Mouse (Mus musculus): ENCODE results near the gene Clec12a. TPM values are rescaled to one million over a fixed set of nuclear protein-coding genes. Genes with fewer than 3 reads are reported as not detected.

Clec12a gene
- polyA plus RNA-seq, 1 experiment = 0.14 TPM

- TF ChIP-seq POLR2A (IDR thresholded peaks at IDR 0.05; ENCODE audit: borderline replicate concordance, extremely low read depth, insufficient read depth, insufficient read length, poor library complexity, severe bottlenecking) (no peak), CTCF (IDR thresholded peaks at IDR 0.05; ENCODE audit: borderline replicate concordance, extremely low read depth, insufficient read depth, insufficient read length) (no peak)
- no peak for DNase-seq (ENCODE audit: low read depth)
Measured at GRCm38 (mm10) chr6:129380454-129380853, 38.0 kb downstream of the Clec12a start.

- no peak for DNase-seq (ENCODE audit: low read depth)
- TF ChIP-seq CTCF (IDR thresholded peaks at IDR 0.05; ENCODE audit: borderline replicate concordance, extremely low read depth, insufficient read depth, insufficient read length) = no peak
- TF ChIP-seq POLR2A (IDR thresholded peaks at IDR 0.05; ENCODE audit: borderline replicate concordance, extremely low read depth, insufficient read depth, insufficient read length, poor library complexity, severe bottlenecking) = no peak
Measured at GRCm38 (mm10) chr6:129381736-129382135, 39.2 kb downstream of the Clec12a start.

DNA sequence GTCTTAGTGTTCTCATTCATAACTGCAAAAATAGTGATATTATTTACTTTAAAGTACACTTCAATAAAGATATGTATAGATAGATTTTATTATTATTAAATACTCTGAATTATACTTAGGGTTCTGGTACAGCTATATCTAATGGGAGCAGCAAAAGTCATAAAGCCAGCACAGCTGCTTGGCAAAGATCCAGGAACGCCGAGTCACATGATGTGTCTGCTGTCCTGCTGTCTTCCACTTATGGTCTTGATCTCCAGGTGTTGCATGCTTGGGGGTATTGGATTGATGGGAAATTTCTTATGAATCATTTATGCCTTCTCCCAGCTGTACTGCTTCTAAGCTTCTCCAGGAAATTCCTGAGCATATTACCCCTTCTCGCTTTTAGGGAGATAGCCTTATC is 41.0 kb downstream of the Clec12a start:
- no peak for DNase-seq (ENCODE audit: low read depth)
- TF ChIP-seq CTCF (IDR thresholded peaks at IDR 0.05; ENCODE audit: borderline replicate concordance, extremely low read depth, insufficient read depth, insufficient read length) = no peak
- TF ChIP-seq POLR2A (IDR thresholded peaks at IDR 0.05; ENCODE audit: borderline replicate concordance, extremely low read depth, insufficient read depth, insufficient read length, poor library complexity, severe bottlenecking) = no peak

- TF ChIP-seq POLR2A (IDR thresholded peaks at IDR 0.05; ENCODE audit: borderline replicate concordance, extremely low read depth, insufficient read depth, insufficient read length, poor library complexity, severe bottlenecking) (no peak), CTCF (IDR thresholded peaks at IDR 0.05; ENCODE audit: borderline replicate concordance, extremely low read depth, insufficient read depth, insufficient read length) (no peak)
- peak; percentile 19 for DNase-seq (ENCODE audit: low read depth)
Measured at GRCm38 (mm10) chr6:129385000-129385399, 42.5 kb downstream of the Clec12a start.

- DNase-seq (ENCODE audit: low read depth) = no peak
- no peak for TF ChIP-seq POLR2A (IDR thresholded peaks at IDR 0.05; ENCODE audit: borderline replicate concordance, extremely low read depth, insufficient read depth, insufficient read length, poor library complexity, severe bottlenecking)
Measured at GRCm38 (mm10) chr6:129385774-129386173, 43.3 kb downstream of the Clec12a start, which contains the start of gene Clec12b. Gene Clec12b (minus strand): TSS chr6:129385874.

DNA sequence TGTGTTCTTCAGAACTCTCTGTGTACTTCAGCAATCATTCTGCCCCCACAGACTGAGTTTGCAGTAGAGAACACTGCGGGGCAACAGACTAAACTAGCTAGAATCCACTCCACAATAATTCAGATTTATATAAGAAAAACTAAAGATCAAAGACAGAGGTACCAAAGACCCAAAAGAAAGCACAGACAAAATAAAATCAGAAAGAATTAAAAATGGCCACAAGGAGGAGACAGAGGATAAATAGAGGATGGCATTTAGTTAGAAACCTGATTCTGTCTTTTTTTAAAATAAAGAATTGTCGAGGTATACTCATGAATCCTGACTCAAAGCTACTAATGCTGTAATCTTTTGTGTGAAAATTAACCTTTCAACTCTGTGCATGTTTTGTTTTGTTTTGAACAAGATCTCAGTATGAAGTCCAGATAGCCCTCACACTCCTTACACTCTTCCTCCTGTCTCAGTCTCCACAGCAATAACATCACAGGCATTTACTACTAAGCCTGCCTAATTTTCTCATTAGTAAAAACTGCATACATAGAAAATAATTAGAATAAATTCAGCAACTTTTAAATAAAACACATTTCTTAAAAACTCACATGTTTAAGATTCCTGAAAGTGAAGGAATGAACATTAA is 50.7 kb downstream of the Clec12a start:
- TF ChIP-seq CTCF (IDR thresholded peaks at IDR 0.05; ENCODE audit: borderline replicate concordance, extremely low read depth, insufficient read depth, insufficient read length) (peak; percentile 20; the same call in 1 of the 2 replicates), POLR2A (IDR thresholded peaks at IDR 0.05; ENCODE audit: borderline replicate concordance, extremely low read depth, insufficient read depth, insufficient read length, poor library complexity, severe bottlenecking) (no peak)
- peak; percentile 49 for DNase-seq (ENCODE audit: low read depth)

DNA sequence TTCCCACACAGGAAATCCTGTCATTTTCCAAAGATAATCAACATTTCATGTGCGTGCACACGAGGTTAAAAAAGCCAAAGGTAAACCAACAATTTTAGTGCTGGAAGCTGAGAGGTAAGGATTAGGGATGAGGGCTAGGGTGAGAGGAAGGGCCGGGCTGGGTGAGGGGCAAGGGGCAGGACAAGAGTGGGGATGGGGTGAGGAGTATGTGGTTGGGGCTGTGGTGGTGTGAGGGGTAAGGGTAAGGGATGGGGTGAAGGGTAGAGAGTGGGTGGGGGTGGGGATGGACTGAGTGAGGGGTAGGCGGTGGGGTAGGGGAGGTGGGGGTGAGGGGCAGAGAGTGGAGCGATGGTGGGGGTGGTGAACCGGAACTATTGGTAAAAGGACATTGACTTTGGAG is 51.2 kb downstream of the Clec12a start:
- DNase-seq (ENCODE audit: low read depth) = no peak
- TF ChIP-seq CTCF (IDR thresholded peaks at IDR 0.05; ENCODE audit: borderline replicate concordance, extremely low read depth, insufficient read depth, insufficient read length) (no peak), POLR2A (IDR thresholded peaks at IDR 0.05; ENCODE audit: borderline replicate concordance, extremely low read depth, insufficient read depth, insufficient read length, poor library complexity, severe bottlenecking) (no peak)

DNA sequence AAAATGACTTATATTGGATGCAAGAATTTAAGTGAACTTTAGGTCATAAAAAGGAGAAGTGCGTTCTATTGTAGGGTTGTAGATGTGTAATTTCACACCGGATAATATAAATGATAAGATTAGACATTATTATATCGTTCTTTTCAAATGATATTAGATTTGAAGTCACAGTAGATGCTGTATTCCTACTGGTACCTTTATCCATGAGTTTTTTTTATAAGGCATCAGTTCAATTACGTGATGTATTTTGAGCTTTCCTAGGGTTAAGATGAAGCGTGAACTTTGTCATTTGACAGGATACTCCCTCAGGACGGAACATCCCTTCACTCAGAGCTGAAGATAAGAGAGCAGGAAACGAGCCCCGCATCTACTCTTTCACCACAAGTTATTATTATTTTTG is 54.5 kb downstream of the Clec12a start, which contains the start of gene Clec1b:
TSS of gene Clec1b (plus strand) at position 301 of the 400 bp plus-strand sequence.
- TF ChIP-seq POLR2A (IDR thresholded peaks at IDR 0.05; ENCODE audit: borderline replicate concordance, extremely low read depth, insufficient read depth, insufficient read length, poor library complexity, severe bottlenecking) (no peak), CTCF (IDR thresholded peaks at IDR 0.05; ENCODE audit: borderline replicate concordance, extremely low read depth, insufficient read depth, insufficient read length) (no peak)
- DNase-seq (ENCODE audit: low read depth) = no peak

GRCm38 (mm10) chr6:129399945-129400344 is 57.5 kb downstream of the Clec12a start:
- TF ChIP-seq POLR2A (IDR thresholded peaks at IDR 0.05; ENCODE audit: borderline replicate concordance, extremely low read depth, insufficient read depth, insufficient read length, poor library complexity, severe bottlenecking) (no peak), CTCF (IDR thresholded peaks at IDR 0.05; ENCODE audit: borderline replicate concordance, extremely low read depth, insufficient read depth, insufficient read length) (no peak)
- DNase-seq (ENCODE audit: low read depth) = no peak

DNA sequence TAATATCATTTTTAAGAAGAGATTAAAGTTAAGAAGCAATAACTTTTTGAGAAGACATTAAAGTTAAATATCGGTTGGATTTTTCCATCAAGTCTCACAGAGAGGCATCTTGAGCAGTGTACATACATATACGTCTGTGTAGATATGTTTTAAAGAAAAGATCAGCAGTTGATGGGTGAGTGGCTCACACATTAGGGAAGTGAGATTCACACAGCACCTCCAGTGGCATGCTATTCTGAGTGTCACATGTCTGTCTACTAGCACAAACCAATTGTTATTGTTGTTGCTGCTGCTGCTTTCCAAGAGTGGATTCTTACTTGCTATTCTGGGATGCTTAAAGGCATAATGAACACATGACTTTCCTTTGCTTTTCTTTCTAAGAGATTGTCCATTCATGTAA is 59.9 kb downstream of the Clec12a start:
- TF ChIP-seq CTCF (IDR thresholded peaks at IDR 0.05; ENCODE audit: borderline replicate concordance, extremely low read depth, insufficient read depth, insufficient read length) (no peak), POLR2A (IDR thresholded peaks at IDR 0.05; ENCODE audit: borderline replicate concordance, extremely low read depth, insufficient read depth, insufficient read length, poor library complexity, severe bottlenecking) (no peak)

GRCm38 (mm10) chr6:129403391-129403790 is 60.9 kb downstream of the Clec12a start:
- DNase-seq (ENCODE audit: low read depth) = no peak
- TF ChIP-seq CTCF (IDR thresholded peaks at IDR 0.05; ENCODE audit: borderline replicate concordance, extremely low read depth, insufficient read depth, insufficient read length) (no peak), POLR2A (IDR thresholded peaks at IDR 0.05; ENCODE audit: borderline replicate concordance, extremely low read depth, insufficient read depth, insufficient read length, poor library complexity, severe bottlenecking) (no peak)

More for the DNA sequence above, 59.9 kb downstream of the Clec12a start:
- no peak for DNase-seq (ENCODE audit: low read depth)

- TF ChIP-seq POLR2A (IDR thresholded peaks at IDR 0.05; ENCODE audit: borderline replicate concordance, extremely low read depth, insufficient read depth, insufficient read length, poor library complexity, severe bottlenecking) (no peak), CTCF (IDR thresholded peaks at IDR 0.05; ENCODE audit: borderline replicate concordance, extremely low read depth, insufficient read depth, insufficient read length) (no peak)
- DNase-seq (ENCODE audit: low read depth) = no peak
Measured at GRCm38 (mm10) chr6:129405999-129406398, 63.5 kb downstream of the Clec12a start.

Measured in brain, embryonic 14.5 days (tissue).